Mouse (Mus musculus) bone marrow macrophage, adult 2 months (primary cell): Measurements from ENCODE around the gene Nfyb.

Experiments
- CTCF ChIP-seq: IDR thresholded peaks from 2 replicates; pipeline ENCODE4 v1.5.1; 2012; ENCODE audit warnings: low read depth, mild to moderate bottlenecking, low read length, moderate library complexity
- POLR2A ChIP-seq: IDR thresholded peaks from 2 replicates; pipeline ENCODE4 v1.6.1; 2012; ENCODE audit warnings: mild to moderate bottlenecking, low read depth, low read length, borderline replicate concordance

GRCm38 (mm10) chr10:82780322-82780721 lies 16.4 kb upstream of the Nfyb start:
- no peak for TF ChIP-seq POLR2A
- no peak for TF ChIP-seq CTCF
